Mouse (Mus musculus): Measurements from ENCODE around the gene Carmil3. TPM values are rescaled to one million over a fixed set of nuclear protein-coding genes. Genes with fewer than 3 reads are reported as not detected.

The Carmil3 gene
- 0.09 and 0.13 TPM in 2 replicates for total RNA-seq (2014; rRNA removed)
- 0.29 and 0.36 TPM in 2 replicates for polyA plus RNA-seq (2012; rRNA removed)

DNA sequence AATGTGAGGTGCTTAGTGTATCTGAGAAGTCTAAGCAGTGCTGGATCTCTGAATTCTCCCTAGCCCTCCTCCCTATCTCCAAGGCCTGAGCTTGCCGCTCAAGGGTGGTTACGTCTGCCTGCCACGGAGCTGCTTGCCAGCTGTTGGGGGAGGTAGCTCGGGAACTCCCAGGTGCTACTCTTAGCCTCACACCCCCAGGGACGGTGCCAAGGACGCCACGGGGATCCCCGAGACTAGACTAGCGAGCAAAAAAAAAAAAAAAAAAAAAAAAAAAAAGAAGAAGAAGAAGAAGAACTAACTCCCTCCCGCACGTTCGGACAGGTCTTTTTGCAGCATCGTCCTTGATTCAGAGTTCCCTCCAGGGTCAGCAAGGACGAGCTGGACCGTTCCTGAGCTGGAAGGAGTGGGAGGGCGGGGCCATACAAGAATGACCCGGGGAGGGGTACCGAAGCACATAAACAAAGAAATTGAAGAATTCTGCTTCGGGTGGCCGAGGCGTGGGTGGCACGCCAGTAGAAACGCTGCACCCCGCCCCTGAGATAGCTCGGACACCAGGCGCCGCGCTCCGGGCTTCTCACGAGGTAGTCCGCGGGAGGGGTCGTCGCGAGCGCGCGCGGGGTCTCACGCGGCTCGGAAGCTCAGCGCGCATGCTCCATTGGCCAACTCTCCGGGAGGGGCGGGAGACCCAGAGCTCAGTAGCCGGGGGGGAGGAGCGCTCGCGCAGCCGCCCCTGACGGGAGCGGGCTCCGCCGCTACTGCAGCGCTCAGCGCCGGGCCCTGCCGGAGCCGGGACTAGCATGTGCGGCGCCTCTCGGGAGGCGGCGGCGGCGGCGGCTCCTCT, at the start of gene Carmil3:
Carmil3 (plus strand) TSS at position 291 of the 841 bp plus-strand sequence.
- WGBS: 3% methylated on average over 67 of the region's 68 CpGs
- H3K4me3 ChIP-seq (ENCODE audit: insufficient read depth, low read depth, low read length): peak within 1 kb of the TSS; percentile 46
- peak within 1 kb of the TSS; percentile 60 for H3K9ac ChIP-seq (ENCODE audit: low read depth, low read length)
- H3K79me2 ChIP-seq (ENCODE audit: control insufficient read depth, insufficient read depth, low read length): no peaks in the 10 kb centered on the region
- H3K27ac ChIP-seq (replicated peaks; ENCODE audit: insufficient read depth, low read depth, low read length): no peak within 1 kb of the TSS
- no peaks in the 10 kb centered on the region; the same call in 1 of the 2 replicates for H3K27me3 ChIP-seq (ENCODE audit: control insufficient read depth, insufficient read depth, low read length)
- H3K36me3 ChIP-seq (ENCODE audit: control insufficient read depth, insufficient read depth, low read length): peaks cover 20% of the 10 kb centered on the region
- H3K4me1 ChIP-seq (ENCODE audit: control insufficient read depth, insufficient read depth, low read length): no peaks in the 10 kb centered on the region; the same call in 1 of the 2 replicates
- TF ChIP-seq CTCF (IDR thresholded peaks at IDR 0.05; ENCODE audit: low read depth, low read length): no peak
- no peak for TF ChIP-seq POLR2A (IDR thresholded peaks at IDR 0.05; ENCODE audit: extremely low read depth, insufficient read depth, low read length)
- DNase-seq (ENCODE audit: extremely low read depth, low read depth, low spot score): no peak

DNA sequence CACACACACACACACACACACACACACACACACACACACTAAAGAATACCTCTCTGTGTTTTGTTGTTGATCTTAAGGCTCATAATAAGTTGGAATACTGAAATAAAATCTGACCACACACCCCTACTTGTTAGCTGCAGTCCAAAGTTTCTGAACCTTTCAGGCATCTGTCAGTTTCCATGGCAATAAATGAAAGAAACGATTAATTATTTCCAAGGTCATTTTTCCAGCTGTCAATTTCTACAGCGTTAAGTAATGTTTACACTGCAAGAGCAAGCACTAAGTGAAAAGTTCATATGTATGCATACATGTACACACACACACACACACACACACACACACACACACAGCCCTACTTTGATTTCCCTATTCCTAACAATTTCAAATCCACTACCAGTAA, 32.8 kb upstream of the Carmil3 start:
- no peaks in the 10 kb centered on the region for H3K79me2 ChIP-seq (ENCODE audit: control insufficient read depth, insufficient read depth, low read length)
- no peak for TF ChIP-seq POLR2A (IDR thresholded peaks at IDR 0.05; ENCODE audit: extremely low read depth, insufficient read depth, low read length)
- peaks cover 15% of the 10 kb centered on the region for H3K4me1 ChIP-seq (ENCODE audit: control insufficient read depth, insufficient read depth, low read length)
- no peaks in the 10 kb centered on the region for H3K27me3 ChIP-seq (ENCODE audit: control insufficient read depth, insufficient read depth, low read length)
- no peak for DNase-seq (ENCODE audit: extremely low read depth, low read depth, low spot score)
- 16% methylated on average over 2 of the region's 2 CpGs for WGBS
- no peak overlapping the region for H3K9ac ChIP-seq (ENCODE audit: low read depth, low read length)
- no peak overlapping the region for H3K27ac ChIP-seq (replicated peaks; ENCODE audit: insufficient read depth, low read depth, low read length)
- H3K4me3 ChIP-seq (ENCODE audit: insufficient read depth, low read depth, low read length): no peak overlapping the region
- no peaks in the 10 kb centered on the region for H3K36me3 ChIP-seq (ENCODE audit: control insufficient read depth, insufficient read depth, low read length)

DNA sequence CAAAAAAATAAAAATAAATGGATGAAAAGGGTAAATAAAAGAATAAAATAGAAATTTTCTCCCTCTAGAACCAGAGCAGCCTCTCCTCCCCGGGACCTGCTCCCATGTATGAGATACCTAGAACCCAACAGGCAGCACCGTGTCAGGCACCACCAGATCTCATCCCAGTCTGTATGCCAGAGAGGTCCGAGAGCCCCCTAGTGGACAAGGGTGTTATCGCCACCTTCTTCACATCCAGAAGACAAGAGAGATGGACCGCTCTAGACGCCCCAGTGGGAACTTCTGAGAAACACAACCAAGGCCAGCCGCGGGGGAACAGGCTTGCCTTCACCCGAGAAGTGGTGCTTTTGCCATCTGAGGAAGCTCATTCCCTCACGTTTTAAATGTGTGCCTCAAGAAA, 32.2 kb upstream of the Carmil3 start:
- Histone ChIP-seq H3K27ac (replicated peaks; ENCODE audit: insufficient read depth, low read depth, low read length) (no peak overlapping the region), H3K4me3 (ENCODE audit: insufficient read depth, low read depth, low read length) (no peak overlapping the region), H3K4me1 (ENCODE audit: control insufficient read depth, insufficient read depth, low read length) (peaks cover 15% of the 10 kb centered on the region), H3K79me2 (ENCODE audit: control insufficient read depth, insufficient read depth, low read length) (no peaks in the 10 kb centered on the region), H3K27me3 (ENCODE audit: control insufficient read depth, insufficient read depth, low read length) (no peaks in the 10 kb centered on the region), H3K9ac (ENCODE audit: low read depth, low read length) (no peak overlapping the region), H3K36me3 (ENCODE audit: control insufficient read depth, insufficient read depth, low read length) (no peaks in the 10 kb centered on the region)
- TF ChIP-seq CTCF (IDR thresholded peaks at IDR 0.05; ENCODE audit: low read depth, low read length) (peak; percentile 81), POLR2A (IDR thresholded peaks at IDR 0.05; ENCODE audit: extremely low read depth, insufficient read depth, low read length) (no peak)
- whole genome bisulfite sequencing: 26% methylated on average over 10 of the region's 10 CpGs
- no peak for DNase-seq (ENCODE audit: extremely low read depth, low read depth, low spot score)

DNA sequence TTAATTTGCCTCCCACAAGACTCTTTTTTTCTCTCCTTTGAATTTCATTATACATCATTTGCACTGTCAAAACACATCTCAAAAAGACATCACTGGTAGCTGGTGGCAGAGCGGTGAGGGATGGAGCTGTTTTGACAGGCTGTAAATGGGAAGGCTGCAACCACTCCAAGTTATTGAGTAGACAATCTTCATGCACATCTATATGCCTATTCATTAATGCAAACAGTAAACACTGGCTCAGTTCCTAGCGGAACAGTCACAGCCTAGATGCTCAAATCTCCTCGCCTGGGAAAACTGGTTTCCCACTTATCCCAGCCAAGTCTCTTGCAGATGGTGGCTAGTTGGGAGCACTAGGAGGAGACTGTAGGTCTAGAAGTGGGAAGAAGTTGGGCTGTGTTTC, 31.7 kb upstream of the Carmil3 start:
- H3K4me1 ChIP-seq (ENCODE audit: control insufficient read depth, insufficient read depth, low read length): peaks cover 15% of the 10 kb centered on the region
- H3K36me3 ChIP-seq (ENCODE audit: control insufficient read depth, insufficient read depth, low read length): no peaks in the 10 kb centered on the region
- no peaks in the 10 kb centered on the region for H3K27me3 ChIP-seq (ENCODE audit: control insufficient read depth, insufficient read depth, low read length)
- 91% methylated on average over 3 of the region's 3 CpGs for WGBS
- H3K79me2 ChIP-seq (ENCODE audit: control insufficient read depth, insufficient read depth, low read length): no peaks in the 10 kb centered on the region
- no peak overlapping the region; the same call in 1 of the 2 replicates for H3K9ac ChIP-seq (ENCODE audit: low read depth, low read length)
- H3K27ac ChIP-seq (replicated peaks; ENCODE audit: insufficient read depth, low read depth, low read length): 0 out of 2 replicates have a peak overlapping the region, but pooled peaks have one; percentile 42
- no peak for TF ChIP-seq POLR2A (IDR thresholded peaks at IDR 0.05; ENCODE audit: extremely low read depth, insufficient read depth, low read length)
- TF ChIP-seq CTCF (IDR thresholded peaks at IDR 0.05; ENCODE audit: low read depth, low read length): no peak
- H3K4me3 ChIP-seq (ENCODE audit: insufficient read depth, low read depth, low read length): no peak overlapping the region
- DNase-seq (ENCODE audit: extremely low read depth, low read depth, low spot score): no peak

DNA sequence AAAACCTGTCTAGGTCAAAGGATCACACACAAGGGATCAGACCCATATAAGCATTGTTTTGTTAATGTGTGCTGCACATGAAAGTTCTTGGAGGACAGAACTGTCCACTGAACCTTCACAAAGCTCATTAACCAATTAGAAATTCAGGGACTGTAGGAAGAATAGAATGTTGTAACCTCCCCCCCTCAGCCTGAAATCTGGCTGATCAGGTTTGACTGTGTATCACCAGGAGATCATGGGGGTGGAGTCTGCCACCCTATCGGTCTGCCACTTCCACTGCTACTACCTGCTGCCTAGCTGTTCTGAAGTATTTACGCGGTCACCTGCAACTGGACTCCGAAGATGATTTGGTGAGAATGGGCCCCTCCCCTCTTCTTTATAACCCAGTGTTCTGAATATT, 30.7 kb upstream of the Carmil3 start:
- no peak for TF ChIP-seq CTCF (IDR thresholded peaks at IDR 0.05; ENCODE audit: low read depth, low read length)
- no peak for TF ChIP-seq POLR2A (IDR thresholded peaks at IDR 0.05; ENCODE audit: extremely low read depth, insufficient read depth, low read length)
- H3K4me3 ChIP-seq (ENCODE audit: insufficient read depth, low read depth, low read length): no peak overlapping the region
- no peak for DNase-seq (ENCODE audit: extremely low read depth, low read depth, low spot score)
- no peaks in the 10 kb centered on the region for H3K27me3 ChIP-seq (ENCODE audit: control insufficient read depth, insufficient read depth, low read length)
- H3K4me1 ChIP-seq (ENCODE audit: control insufficient read depth, insufficient read depth, low read length): peaks cover 15% of the 10 kb centered on the region
- 77% methylated on average over 4 of the region's 4 CpGs for WGBS
- no peak overlapping the region for H3K9ac ChIP-seq (ENCODE audit: low read depth, low read length)
- no peaks in the 10 kb centered on the region for H3K79me2 ChIP-seq (ENCODE audit: control insufficient read depth, insufficient read depth, low read length)
- no peaks in the 10 kb centered on the region for H3K36me3 ChIP-seq (ENCODE audit: control insufficient read depth, insufficient read depth, low read length)
- no peak overlapping the region for H3K27ac ChIP-seq (replicated peaks; ENCODE audit: insufficient read depth, low read depth, low read length)

DNA sequence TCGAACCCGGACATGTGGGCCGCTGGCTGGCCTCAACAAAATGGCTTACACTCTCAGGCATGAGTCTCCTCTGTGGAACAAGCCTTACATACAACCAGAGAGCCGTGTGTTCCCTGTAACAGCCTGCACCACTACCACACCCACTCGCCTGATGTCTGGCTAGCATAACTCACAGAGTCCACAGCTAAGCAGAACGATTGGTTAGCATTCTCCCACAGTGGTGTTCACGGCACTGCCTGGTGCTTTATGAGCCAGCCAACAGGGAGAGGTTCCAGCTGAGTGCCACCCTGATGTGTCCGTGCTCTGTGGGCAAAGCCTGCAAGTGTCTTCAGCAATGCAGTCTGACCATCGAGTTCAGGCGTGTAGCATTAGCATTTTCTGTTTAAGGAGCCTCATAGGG, 30.2 kb upstream of the Carmil3 start:
- Histone ChIP-seq H3K27me3 (ENCODE audit: control insufficient read depth, insufficient read depth, low read length) (no peaks in the 10 kb centered on the region), H3K79me2 (ENCODE audit: control insufficient read depth, insufficient read depth, low read length) (no peaks in the 10 kb centered on the region), H3K4me3 (ENCODE audit: insufficient read depth, low read depth, low read length) (no peak overlapping the region), H3K36me3 (ENCODE audit: control insufficient read depth, insufficient read depth, low read length) (no peaks in the 10 kb centered on the region), H3K27ac (replicated peaks; ENCODE audit: insufficient read depth, low read depth, low read length) (no peak overlapping the region), H3K4me1 (ENCODE audit: control insufficient read depth, insufficient read depth, low read length) (peaks cover 15% of the 10 kb centered on the region), H3K9ac (ENCODE audit: low read depth, low read length) (no peak overlapping the region)
- TF ChIP-seq CTCF (IDR thresholded peaks at IDR 0.05; ENCODE audit: low read depth, low read length) (no peak), POLR2A (IDR thresholded peaks at IDR 0.05; ENCODE audit: extremely low read depth, insufficient read depth, low read length) (no peak)
- 82% methylated on average over 10 of the region's 10 CpGs for WGBS
- no peak for DNase-seq (ENCODE audit: extremely low read depth, low read depth, low spot score)
